Mouse (Mus musculus): ENCODE measurements around the gene Rbm47.

- TF ChIP-seq CTCF (IDR thresholded peaks at IDR 0.05; ENCODE audit: control insufficient read depth, insufficient read depth, insufficient replicate concordance, low read depth, low read length) (no peak), POLR2A (IDR thresholded peaks at IDR 0.05; ENCODE audit: control insufficient read depth, low read depth, low read length) (no peak)
Observed at GRCm38 (mm10) chr5:66027206-66027605, 145.7 kb downstream of the Rbm47 start.
